Mouse (Mus musculus) embryonic facial prominence, embryonic 10.5 days (tissue): ENCODE measurements at regions not wholly inside any gene's neighbourhood (a gene's known extent, or its start where the extent isn't known, plus 50 kb on each side); places are given as distances from the start of the nearest gene placed in this dataset.

Source experiments
- DNase-seq: peaks from one replicate; pipeline ENCODE4 v3.0.0-alpha.2; 2017; ENCODE audit warnings: low spot score
- H3K27ac ChIP-seq: fragments of 300-500 bp; sonication (generic); replicated peaks from 2 replicates; pipeline ENCODE4 v1.5.1; 2016; ENCODE audit warnings: mild to moderate bottlenecking
- H3K27me3 ChIP-seq: fragments of 300-500 bp; sonication (generic); replicated peaks from 2 replicates; pipeline ENCODE4 v1.6.1; 2016; ENCODE audit warnings: low read depth, mild to moderate bottlenecking; ENCODE audit not compliant: poor library complexity, severe bottlenecking
- H3K36me3 ChIP-seq: fragments of 300-500 bp; sonication (generic); replicated peaks from 2 replicates; pipeline ENCODE4 v1.6.1; 2016; ENCODE audit warnings: mild to moderate bottlenecking, moderate library complexity
- H3K4me1 ChIP-seq: fragments of 300-500 bp; sonication (generic); 2 replicates; pipeline ENCODE4 v1.6.1; 2016
- H3K4me3 ChIP-seq: fragments of 300-500 bp; sonication (generic); 2 replicates; pipeline ENCODE4 v1.5.1; 2016; ENCODE audit warnings: mild to moderate bottlenecking, moderate library complexity
- H3K9me3 ChIP-seq: fragments of 300-500 bp; sonication (generic); 2 replicates; pipeline ENCODE4 v1.6.1; 2016; ENCODE audit warnings: mild to moderate bottlenecking
- WGBS: fragments of 180-500 bp; shearing (Covaris S2); methylation state at CpG from one replicate; pipeline ENCODE4 v1.1.7; 2016; 5-methylcytosine and 5-hydroxymethylcytosine counted together

- H3K36me3 ChIP-seq, result no peaks in the 10 kb centered on the region
- no peak overlapping the region for H3K4me3 ChIP-seq
- WGBS, result 57% methylated on average over 12 of the region's 12 CpGs
- peaks cover 18% of the 10 kb centered on the region; the same call in 1 of the 2 replicates for H3K27me3 ChIP-seq
- no peak for DNase-seq
- no peak overlapping the region for H3K27ac ChIP-seq
- no peaks in the 10 kb centered on the region for H3K9me3 ChIP-seq
- H3K4me1 ChIP-seq, result peaks cover 23% of the 10 kb centered on the region
Measured at GRCm38 (mm10) chr17:66233451-66233951, 110.2 kb downstream of the Ddx11 start.

DNA sequence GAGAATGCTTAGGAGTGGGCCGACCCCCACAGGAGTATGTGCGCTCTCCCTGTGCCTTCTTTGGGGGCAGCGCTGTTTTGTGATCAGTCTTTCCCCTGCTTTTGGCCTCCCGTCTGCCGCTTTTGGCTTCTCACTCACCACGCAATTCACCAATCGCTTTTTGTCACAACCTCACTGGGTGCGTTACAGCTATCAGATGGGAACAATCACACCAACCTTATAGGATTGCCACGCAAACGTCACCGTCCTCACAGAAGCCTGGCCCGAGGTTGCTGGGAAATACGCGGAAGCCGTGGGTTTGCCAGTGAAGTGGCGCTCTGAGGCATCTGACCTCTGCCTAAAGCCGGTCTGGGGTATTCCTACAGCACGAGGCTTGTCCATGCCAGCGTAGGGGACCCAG lies 111.1 kb downstream of the Ddx11 start:
- no peaks in the 10 kb centered on the region for H3K36me3 ChIP-seq
- peaks cover 24% of the 10 kb centered on the region for H3K4me1 ChIP-seq
- no peak overlapping the region for H3K4me3 ChIP-seq
- no peak overlapping the region for H3K27ac ChIP-seq
- DNase-seq, result no peak
- peaks cover 24% of the 10 kb centered on the region; the same call in 1 of the 2 replicates for H3K27me3 ChIP-seq
- no peaks in the 10 kb centered on the region for H3K9me3 ChIP-seq
- WGBS, result 78% methylated on average over 19 of the region's 19 CpGs

GRCm38 (mm10) chr17:66235096-66235805 lies 111.9 kb downstream of the Ddx11 start:
- H3K27me3 ChIP-seq, result peaks cover 27% of the 10 kb centered on the region; the same call in 1 of the 2 replicates
- 4% methylated on average over 19 of the region's 19 CpGs for WGBS
- DNase-seq, result peak; percentile 89
- H3K9me3 ChIP-seq, result no peaks in the 10 kb centered on the region
- H3K27ac ChIP-seq, result peak overlapping the region; percentile 51
- H3K36me3 ChIP-seq, result no peaks in the 10 kb centered on the region
- H3K4me3 ChIP-seq, result peak overlapping the region; percentile 41
- peaks cover 24% of the 10 kb centered on the region for H3K4me1 ChIP-seq

GRCm38 (mm10) chr17:66235806-66236335 lies 112.6 kb downstream of the Ddx11 start:
- H3K27me3 ChIP-seq, result peaks cover 27% of the 10 kb centered on the region; the same call in 1 of the 2 replicates
- DNase-seq, result no peak
- H3K27ac ChIP-seq, result peak overlapping the region; percentile 51; the same call in 1 of the 2 replicates
- H3K36me3 ChIP-seq, result no peaks in the 10 kb centered on the region
- peaks cover 24% of the 10 kb centered on the region for H3K4me1 ChIP-seq
- H3K9me3 ChIP-seq, result no peaks in the 10 kb centered on the region
- no peak overlapping the region for H3K4me3 ChIP-seq
- WGBS, result 85% methylated on average over 15 of the region's 15 CpGs

DNA sequence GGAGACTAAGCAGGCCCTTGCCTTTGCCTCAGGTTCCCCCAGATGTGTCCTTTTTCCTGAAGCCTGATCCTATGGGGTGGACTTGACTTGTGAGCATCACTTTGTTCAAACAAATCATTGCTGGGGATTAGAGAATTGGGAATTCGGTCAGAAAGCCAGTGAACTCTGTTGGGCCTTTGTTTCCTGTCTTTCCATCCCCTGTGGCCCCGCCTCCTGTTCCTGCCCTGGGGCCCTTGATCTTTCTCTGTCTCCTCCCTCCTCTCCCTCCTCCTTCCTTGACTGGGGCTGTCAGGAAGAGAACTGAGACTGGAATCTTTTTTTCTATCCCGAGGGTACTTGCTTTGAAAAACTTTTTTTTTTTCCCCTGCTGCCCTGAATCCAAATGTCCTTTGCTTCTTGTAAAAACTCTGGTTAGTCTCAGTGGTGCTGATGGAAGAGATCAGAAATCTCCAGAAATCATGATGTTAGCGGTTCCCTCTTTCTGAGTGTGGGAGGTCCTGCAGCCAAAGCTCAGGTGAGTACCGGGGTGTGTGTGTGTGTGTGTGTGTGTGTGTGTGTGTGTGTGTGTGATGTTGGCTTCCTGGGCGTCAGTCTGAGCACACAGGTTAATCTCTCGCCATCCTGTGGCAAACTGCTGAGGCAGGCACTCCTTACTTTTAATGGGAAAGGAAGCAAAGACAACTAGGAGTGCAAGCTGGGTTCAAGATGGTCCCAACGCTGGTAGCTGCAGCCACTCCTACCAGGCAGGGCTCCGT lies 118.7 kb downstream of the Ddx11 start:
- Histone ChIP-seq H3K4me1 (peaks cover 50% of the 10 kb centered on the region), H3K4me3 (peak overlapping the region; percentile 40), H3K36me3 (no peaks in the 10 kb centered on the region), H3K27ac (peak overlapping the region; percentile 80), H3K27me3 (0 out of 2 replicates have a peak, but pooled peaks cover 9% of the 10 kb centered on the region), H3K9me3 (no peaks in the 10 kb centered on the region)
- 10% methylated on average over 9 of the region's 9 CpGs for WGBS
- DNase-seq, result peak; percentile 80

DNA sequence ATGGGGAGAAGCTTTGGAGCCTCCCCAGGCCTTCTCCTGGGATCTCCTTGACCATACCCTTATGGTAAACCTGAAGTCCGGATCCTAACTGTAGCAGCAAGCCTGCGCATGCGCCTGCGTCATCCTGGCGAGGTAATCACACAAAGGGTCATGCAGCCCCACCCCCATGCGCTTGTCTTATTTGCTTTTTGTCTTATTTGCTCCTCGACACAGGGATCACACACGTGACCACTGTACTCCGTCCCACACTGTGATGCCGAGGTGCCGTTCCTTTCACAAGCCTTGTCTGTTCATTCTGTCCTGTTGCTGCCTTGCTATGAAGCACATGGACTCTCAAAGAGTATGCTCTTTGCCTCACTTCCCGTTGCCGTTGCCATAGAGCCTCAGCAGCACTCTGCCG lies 120.9 kb downstream of the Ddx11 start:
- no peak overlapping the region; the same call in 1 of the 2 replicates for H3K27ac ChIP-seq
- 0 out of 2 replicates have a peak, but pooled peaks cover 6% of the 10 kb centered on the region for H3K27me3 ChIP-seq
- WGBS, result 94% methylated on average over 14 of the region's 14 CpGs

GRCm38 (mm10) chr17:66246031-66246534 lies 122.8 kb downstream of the Ddx11 start:
- H3K9me3 ChIP-seq, result no peaks in the 10 kb centered on the region
- no peaks in the 10 kb centered on the region for H3K27me3 ChIP-seq
- H3K36me3 ChIP-seq, result no peaks in the 10 kb centered on the region
- no peak overlapping the region for H3K27ac ChIP-seq
- peaks cover 42% of the 10 kb centered on the region for H3K4me1 ChIP-seq
- 84% methylated on average over 14 of the region's 14 CpGs for WGBS
- DNase-seq, result no peak
- no peak overlapping the region for H3K4me3 ChIP-seq

More for the DNA sequence above, 120.9 kb downstream of the Ddx11 start:
- H3K36me3 ChIP-seq, result no peaks in the 10 kb centered on the region
- DNase-seq, result no peak
- H3K9me3 ChIP-seq, result no peaks in the 10 kb centered on the region
- H3K4me3 ChIP-seq, result no peak overlapping the region
- H3K4me1 ChIP-seq, result peaks cover 44% of the 10 kb centered on the region

DNA sequence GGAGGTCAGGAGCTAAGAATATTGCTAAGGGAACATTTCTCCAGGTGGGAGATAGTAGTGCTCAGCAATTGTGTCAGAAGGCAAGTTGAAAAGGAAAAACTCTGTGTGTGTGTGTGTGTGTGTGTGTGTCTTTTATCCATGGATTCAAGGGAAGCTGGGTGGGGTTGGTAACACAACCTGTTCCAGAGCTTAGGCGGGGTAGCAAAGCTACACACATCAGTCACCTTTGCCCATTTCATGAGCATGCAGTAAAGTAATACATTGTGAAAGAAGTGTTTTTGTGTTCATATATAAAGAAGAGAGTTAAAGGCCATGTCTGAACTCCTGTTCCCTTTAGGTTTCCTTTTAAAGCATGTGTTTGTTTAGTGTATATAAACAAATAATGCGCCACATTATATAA lies 128.2 kb downstream of the Ddx11 start:
- Histone ChIP-seq H3K4me3 (no peak overlapping the region), H3K9me3 (no peaks in the 10 kb centered on the region), H3K27ac (no peak overlapping the region), H3K4me1 (peaks cover 6% of the 10 kb centered on the region; the same call in 1 of the 2 replicates), H3K36me3 (no peaks in the 10 kb centered on the region), H3K27me3 (no peaks in the 10 kb centered on the region)
- no peak for DNase-seq
- 88% methylated on average over 2 of the region's 2 CpGs for WGBS

DNA sequence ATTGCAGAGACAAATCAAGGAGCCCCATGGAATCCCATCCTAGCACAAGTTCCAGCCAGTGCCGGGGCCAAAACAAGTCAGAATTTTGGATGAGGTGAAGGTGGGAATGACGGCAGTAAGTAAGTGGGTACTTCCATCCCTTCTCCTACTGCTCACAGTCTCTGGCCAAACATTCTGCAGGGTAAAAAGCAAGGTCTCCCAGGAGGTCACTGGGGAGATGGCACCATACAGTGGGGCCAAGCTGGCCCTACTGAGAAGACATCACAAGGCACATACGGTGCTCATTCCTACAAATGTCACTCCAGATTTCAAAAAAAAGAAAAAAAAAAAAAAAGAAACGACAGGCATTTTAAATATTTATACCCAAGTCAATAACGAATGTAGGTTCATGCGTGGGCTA lies 129.6 kb downstream of the Ddx11 start:
- no peak overlapping the region for H3K4me3 ChIP-seq
- DNase-seq, result no peak
- H3K36me3 ChIP-seq, result no peaks in the 10 kb centered on the region
- no peaks in the 10 kb centered on the region for H3K27me3 ChIP-seq
- H3K27ac ChIP-seq, result no peak overlapping the region
- WGBS, result 88% methylated on average over 6 of the region's 6 CpGs
- no peaks in the 10 kb centered on the region for H3K4me1 ChIP-seq
- H3K9me3 ChIP-seq, result no peaks in the 10 kb centered on the region

DNA sequence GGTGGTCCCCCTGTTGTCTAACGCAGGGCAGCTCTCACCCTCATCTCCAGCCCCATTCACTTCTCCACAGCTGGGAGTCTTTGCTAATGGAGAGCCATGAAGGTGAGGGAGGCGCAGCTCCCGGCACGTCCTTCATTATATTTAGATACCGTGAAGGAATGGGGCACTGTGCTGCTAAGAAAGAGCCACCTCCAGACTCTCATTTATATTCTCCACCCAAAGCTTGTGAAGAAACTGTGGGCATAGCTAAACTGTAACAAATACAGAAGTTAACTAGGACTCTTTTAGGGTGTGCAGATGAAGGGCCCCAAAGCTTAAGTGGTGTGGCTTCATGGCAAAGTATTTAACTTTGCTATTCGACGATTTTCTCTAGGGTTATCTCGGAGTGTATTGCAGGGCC lies 136.4 kb downstream of the Ddx11 start:
- H3K4me1 ChIP-seq, result peaks cover 7% of the 10 kb centered on the region; the same call in 1 of the 2 replicates
- no peak overlapping the region for H3K27ac ChIP-seq
- H3K27me3 ChIP-seq, result no peaks in the 10 kb centered on the region
- no peaks in the 10 kb centered on the region for H3K9me3 ChIP-seq
- WGBS, result 76% methylated on average over 8 of the region's 8 CpGs
- H3K36me3 ChIP-seq, result no peaks in the 10 kb centered on the region
- no peak overlapping the region for H3K4me3 ChIP-seq
- DNase-seq, result no peak

DNA sequence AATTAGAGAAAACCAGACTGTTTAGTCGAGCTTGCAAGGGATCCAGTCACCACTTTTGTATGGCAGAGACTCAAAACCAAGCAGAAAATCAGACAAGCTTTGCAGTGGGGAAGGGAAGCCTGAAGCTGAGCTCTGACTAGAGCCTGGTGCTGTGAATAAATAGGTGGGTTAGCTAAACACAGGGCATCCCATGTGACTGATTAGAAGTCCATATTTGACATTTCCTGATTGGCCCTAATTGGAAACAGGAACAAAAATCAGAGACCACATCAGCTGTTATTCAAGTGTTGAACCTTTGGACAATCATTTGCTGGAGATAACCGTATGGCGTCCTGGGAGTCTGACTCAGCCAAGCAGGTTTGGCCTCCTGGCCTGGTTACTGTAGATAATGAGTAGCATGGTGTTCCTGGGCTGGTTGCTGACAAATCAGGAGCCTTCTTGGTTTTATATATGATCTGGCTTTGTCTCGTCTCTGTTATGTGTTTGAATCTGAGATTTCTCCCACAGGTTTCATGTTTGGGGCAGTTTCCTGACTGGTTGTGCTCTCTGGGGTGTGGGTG lies 139.4 kb downstream of the Ddx11 start:
- 59% methylated on average over 4 of the region's 4 CpGs for WGBS
- no peak overlapping the region for H3K27ac ChIP-seq
- H3K4me3 ChIP-seq, result no peak overlapping the region
- H3K9me3 ChIP-seq, result no peaks in the 10 kb centered on the region
- H3K4me1 ChIP-seq, result peaks cover 17% of the 10 kb centered on the region; the same call in 1 of the 2 replicates
- no peaks in the 10 kb centered on the region for H3K27me3 ChIP-seq
- no peak for DNase-seq
- no peaks in the 10 kb centered on the region for H3K36me3 ChIP-seq

DNA sequence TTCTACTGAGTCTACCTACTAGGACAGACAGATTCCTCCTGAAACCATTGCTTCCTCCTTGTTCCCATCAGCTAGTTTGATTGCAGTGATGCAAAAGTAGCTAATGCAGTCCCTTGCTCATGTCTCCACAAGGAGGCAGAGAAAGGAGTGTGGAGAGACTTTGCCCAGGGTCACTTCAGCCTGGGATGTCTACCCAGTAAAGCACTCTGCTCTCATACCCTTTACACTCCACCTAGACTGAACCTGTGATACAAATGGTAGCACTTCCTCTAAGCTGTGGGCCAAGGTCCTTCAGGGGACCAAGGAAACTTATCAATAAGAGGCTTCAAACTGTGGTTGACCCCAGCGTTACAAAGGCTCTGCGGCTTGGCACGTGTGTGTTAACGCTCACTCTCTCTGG lies 140.1 kb downstream of the Ddx11 start:
- Histone ChIP-seq H3K27me3 (no peaks in the 10 kb centered on the region), H3K9me3 (no peaks in the 10 kb centered on the region), H3K36me3 (no peaks in the 10 kb centered on the region), H3K27ac (no peak overlapping the region; the same call in 1 of the 2 replicates), H3K4me3 (no peak overlapping the region), H3K4me1 (peaks cover 19% of the 10 kb centered on the region; the same call in 1 of the 2 replicates)
- 90% methylated on average over 4 of the region's 4 CpGs for WGBS
- DNase-seq, result no peak
